Mouse (Mus musculus) myocyte (in vitro differentiated cells): Measurements from ENCODE around the gene Cpne1.

Source experiments
- MAX ChIP-seq: IDR thresholded peaks from one replicate; pipeline ENCODE4 v1.6.1; 2011; ENCODE audit warnings: low read depth, mild to moderate bottlenecking, control low read depth
- MYOD1 ChIP-seq, 3 experiments: IDR thresholded peaks; one replicate each; pipeline ENCODE4 v1.6.1; 2011; ENCODE audit warnings: control low read depth in 2 of 3, low read depth in 2 of 3, mild to moderate bottlenecking in 2 of 3, moderate library complexity in 1 of 3; ENCODE audit not compliant: insufficient read length in 2 of 3, control insufficient read depth in 1 of 3
- POLR2A ChIP-seq: IDR thresholded peaks from one replicate; pipeline ENCODE4 v1.6.1; 2011; ENCODE audit warnings: low read depth, mild to moderate bottlenecking, control low read depth, moderate library complexity; ENCODE audit not compliant: insufficient read length
- REST ChIP-seq: IDR thresholded peaks from one replicate; pipeline ENCODE4 v1.6.1; 2011; ENCODE audit warnings: mild to moderate bottlenecking, control low read depth, moderate library complexity; ENCODE audit not compliant: insufficient read depth, insufficient read length
- TCF12 ChIP-seq: IDR thresholded peaks from one replicate; pipeline ENCODE4 v1.6.1; 2011; ENCODE audit warnings: mild to moderate bottlenecking, control low read depth; ENCODE audit not compliant: poor library complexity, insufficient read depth, severe bottlenecking
- TCF3 ChIP-seq: IDR thresholded peaks from one replicate; pipeline ENCODE4 v1.6.1; 2011; ENCODE audit warnings: low read depth, control low read depth; ENCODE audit not compliant: insufficient read length
- USF1 ChIP-seq: IDR thresholded peaks from one replicate; pipeline ENCODE4 v1.6.1; 2011; ENCODE audit warnings: low read depth, mild to moderate bottlenecking, control low read depth, moderate library complexity

DNA sequence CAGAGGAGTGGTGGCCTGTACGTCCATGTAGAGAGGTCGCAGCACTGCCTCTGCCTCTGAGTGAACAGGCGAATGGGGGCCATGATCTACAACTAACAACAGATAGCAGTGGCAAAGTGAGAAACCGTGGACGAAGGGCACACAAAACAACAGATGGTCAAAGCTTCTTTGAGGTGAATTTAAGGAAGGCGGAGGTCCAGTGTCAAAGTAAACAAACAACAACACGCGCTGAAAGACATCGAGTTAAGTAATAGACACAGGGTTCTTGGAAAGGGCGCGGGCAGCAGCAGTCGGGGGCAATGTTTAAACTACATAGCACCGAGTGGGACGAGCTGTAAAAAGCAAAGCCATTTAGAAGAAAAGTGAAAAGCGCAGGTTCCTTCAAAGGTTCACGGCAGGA, 31.6 kb upstream of the Cpne1 start:
- TF ChIP-seq TCF12, result no peak
- TF ChIP-seq POLR2A, result no peak
- no peak for TF ChIP-seq MAX
- TF ChIP-seq REST, result no peak
- TF ChIP-seq USF1, result no peak
- TF ChIP-seq MYOD1 (IDR thresholded peaks at IDR 0.05; ENCODE audit: control insufficient read depth in 1 of 3, insufficient read length in 2 of 3, low read depth in 2 of 3), result no peak
- TF ChIP-seq TCF3, result no peak
